Mouse (Mus musculus) retina, postnatal 1 day (tissue): ENCODE results near the gene Dcun1d4.

Experiments
- DNase-seq: peaks from one replicate; pipeline ENCODE4 v3.0.0-alpha.2; 2012

Gene Dcun1d4

GRCm38 (mm10) chr5:73601361-73601763, 120.6 kb downstream of the Dcun1d4 start:
- peak; percentile 22 for DNase-seq

GRCm38 (mm10) chr5:73602865-73603264, 122.1 kb downstream of the Dcun1d4 start:
- no peak for DNase-seq

GRCm38 (mm10) chr5:73604542-73604941, 123.7 kb downstream of the Dcun1d4 start:
- DNase-seq, result no peak

GRCm38 (mm10) chr5:73604964-73605363, 124.2 kb downstream of the Dcun1d4 start:
- DNase-seq, result no peak
